Mouse (Mus musculus) midbrain, embryonic 16.5 days (tissue): ENCODE data around the gene Rxra. TPM values are rescaled to one million over a fixed set of nuclear protein-coding genes. Genes with fewer than 3 reads are reported as not detected.

Experiments used
- ATAC-seq: fragments of 200-750 bp; cut with Nextera tagmentation; 2 replicates; pipeline ENCODE4 v1.8.0; 2017; ENCODE audit warnings: moderate TSS enrichment
- H3K27ac ChIP-seq: fragments of 300-500 bp; sonication (generic); 2 replicates; pipeline ENCODE4 v1.5.1; 2014; ENCODE audit warnings: mild to moderate bottlenecking, low read length, mixed read lengths
- H3K27me3 ChIP-seq: fragments of 300-500 bp; sonication (generic); 2 replicates; pipeline ENCODE4 v1.6.1; 2014; ENCODE audit warnings: low read depth, low read length, mixed read lengths; ENCODE audit not compliant: control insufficient read depth, insufficient read depth
- H3K36me3 ChIP-seq: fragments of 300-500 bp; sonication (generic); 2 replicates; pipeline ENCODE4 v1.6.1; 2014; ENCODE audit warnings: mild to moderate bottlenecking, low read length, moderate library complexity, mixed read lengths; ENCODE audit not compliant: control insufficient read depth, insufficient read depth
- H3K4me1 ChIP-seq: fragments of 300-500 bp; sonication (generic); 2 replicates; pipeline ENCODE4 v1.6.1; 2014; ENCODE audit warnings: mild to moderate bottlenecking, low read length, mixed read lengths; ENCODE audit not compliant: control insufficient read depth, insufficient read depth
- H3K4me2 ChIP-seq: fragments of 300-500 bp; sonication (generic); 2 replicates; pipeline ENCODE4 v1.6.1; 2014; ENCODE audit warnings: mild to moderate bottlenecking, low read length, mixed read lengths
- H3K4me3 ChIP-seq: fragments of 300-500 bp; sonication (generic); 2 replicates; pipeline ENCODE4 v1.5.1; 2014; ENCODE audit warnings: low read depth, mild to moderate bottlenecking, low read length, moderate library complexity, mixed read lengths
- H3K9ac ChIP-seq: fragments of 300-500 bp; sonication (generic); 2 replicates; pipeline ENCODE4 v1.6.1; 2014; ENCODE audit warnings: low read depth, low read length, mixed read lengths
- H3K9me3 ChIP-seq: fragments of 300-500 bp; sonication (generic); replicated peaks from 2 replicates; pipeline ENCODE4 v1.6.1; 2014; ENCODE audit warnings: mild to moderate bottlenecking, low read length, mixed read lengths; ENCODE audit not compliant: control insufficient read depth, poor library complexity, severe bottlenecking
- WGBS: fragments of 180-500 bp; shearing (Covaris S2); extraction: QIAGEN DNeasy Blood & Tissue Kit; methylation state at CpG from one replicate; pipeline ENCODE4 v1.1.7; 2014; 5-methylcytosine and 5-hydroxymethylcytosine counted together
- polyA plus RNA-seq: library from polyadenylated mRNA; unstranded; fragments of >200 nt; fragmentation: Nextera tagmentation; extraction: Ambion mirVana; gene quantifications from 2 replicates; pipeline ENCODE4 v1.2.1, GENCODE M21; 2015

The Rxra gene
- polyA plus RNA-seq, 1 experiment from 2014 or later = 2.5 TPM

DNA sequence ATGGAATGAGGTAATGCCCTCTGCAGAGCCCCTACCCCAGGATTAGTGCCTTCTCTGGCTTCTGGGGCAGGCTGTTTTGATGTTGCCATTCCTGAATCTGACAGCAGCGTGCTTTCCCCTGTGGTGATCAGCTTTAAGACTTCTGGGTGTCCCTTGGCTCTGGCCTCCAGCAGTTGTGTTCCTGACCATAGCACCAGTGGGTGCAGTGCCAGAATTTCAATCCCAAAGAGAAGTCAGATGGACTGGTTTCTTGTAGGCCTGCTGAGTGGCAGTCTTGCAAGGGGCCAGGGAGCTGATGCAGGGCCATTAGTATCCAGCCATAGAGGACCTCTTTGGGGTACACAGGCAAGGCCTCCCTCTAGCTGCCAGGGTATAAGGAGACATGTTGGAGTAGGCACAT is 10.8 kb downstream of the Rxra start:
- Histone ChIP-seq H3K9ac (no peak overlapping the region), H3K27ac (no peak overlapping the region), H3K4me3 (no peak overlapping the region), H3K9me3 (no peaks in the 10 kb centered on the region), H3K4me2 (no peak overlapping the region), H3K4me1 (peaks cover 11% of the 10 kb centered on the region; the same call in 1 of the 2 replicates), H3K36me3 (no peaks in the 10 kb centered on the region), H3K27me3 (no peaks in the 10 kb centered on the region)
- no peak for ATAC-seq
- 50% methylated on average over 1 of the region's 1 CpGs for WGBS

DNA sequence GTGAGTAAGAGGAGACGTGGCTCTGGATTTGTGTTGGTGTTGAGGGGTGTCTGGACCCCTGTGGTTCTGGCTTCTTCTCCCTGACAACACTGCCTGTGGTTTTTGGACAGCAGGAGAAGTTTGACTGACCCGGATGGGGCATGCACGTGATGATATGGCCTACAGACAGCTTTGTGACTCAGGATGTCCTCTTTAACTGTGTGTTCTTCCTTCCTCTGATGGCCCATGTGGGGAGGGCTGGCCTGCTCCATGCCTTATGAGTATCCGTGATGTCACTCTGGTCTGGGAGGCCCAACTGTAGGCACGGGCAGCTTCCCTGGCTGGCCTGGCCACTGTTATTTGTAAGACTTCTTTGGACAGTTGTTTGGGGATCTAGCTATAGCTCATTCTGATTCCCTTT is 11.7 kb downstream of the Rxra start:
- no peaks in the 10 kb centered on the region for H3K9me3 ChIP-seq
- H3K4me3 ChIP-seq = no peak overlapping the region
- no peak overlapping the region for H3K27ac ChIP-seq
- 85% methylated on average over 5 of the region's 5 CpGs for WGBS
- no peak for ATAC-seq
- H3K4me2 ChIP-seq = no peak overlapping the region
- H3K27me3 ChIP-seq = no peaks in the 10 kb centered on the region
- peaks cover 11% of the 10 kb centered on the region; the same call in 1 of the 2 replicates for H3K4me1 ChIP-seq
- no peaks in the 10 kb centered on the region for H3K36me3 ChIP-seq
- H3K9ac ChIP-seq = no peak overlapping the region

DNA sequence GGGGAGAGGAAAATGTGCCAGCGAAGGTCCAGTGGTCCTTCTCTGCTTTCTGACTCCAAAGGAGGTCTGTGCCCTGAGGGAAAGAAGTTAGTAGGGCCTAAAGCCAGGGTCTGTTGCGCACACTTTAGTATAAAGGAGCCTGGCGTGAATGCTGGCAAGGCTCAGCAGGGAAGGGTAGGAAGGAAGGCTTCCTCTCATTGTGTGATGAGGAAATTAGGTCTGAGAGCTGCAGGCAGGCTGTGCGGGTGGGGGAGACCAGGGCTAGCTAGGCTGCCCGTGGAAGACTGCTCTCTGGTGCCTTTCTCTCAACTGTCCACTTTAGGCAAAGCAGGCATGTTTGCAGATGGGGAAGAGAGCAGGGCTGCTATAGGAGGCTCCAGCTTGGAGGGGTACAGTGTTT is 14.5 kb downstream of the Rxra start:
- peaks cover 6% of the 10 kb centered on the region; the same call in 1 of the 2 replicates for H3K4me1 ChIP-seq
- no peaks in the 10 kb centered on the region for H3K9me3 ChIP-seq
- H3K4me2 ChIP-seq = no peak overlapping the region
- no peak overlapping the region; the same call in 1 of the 2 replicates for H3K27ac ChIP-seq
- no peaks in the 10 kb centered on the region for H3K27me3 ChIP-seq
- ATAC-seq = no peak
- 0 out of 2 replicates have a peak overlapping the region, but pooled peaks have one; percentile 16 for H3K9ac ChIP-seq
- 25% methylated on average over 5 of the region's 5 CpGs for WGBS
- H3K4me3 ChIP-seq = no peak overlapping the region
- H3K36me3 ChIP-seq = no peaks in the 10 kb centered on the region

DNA sequence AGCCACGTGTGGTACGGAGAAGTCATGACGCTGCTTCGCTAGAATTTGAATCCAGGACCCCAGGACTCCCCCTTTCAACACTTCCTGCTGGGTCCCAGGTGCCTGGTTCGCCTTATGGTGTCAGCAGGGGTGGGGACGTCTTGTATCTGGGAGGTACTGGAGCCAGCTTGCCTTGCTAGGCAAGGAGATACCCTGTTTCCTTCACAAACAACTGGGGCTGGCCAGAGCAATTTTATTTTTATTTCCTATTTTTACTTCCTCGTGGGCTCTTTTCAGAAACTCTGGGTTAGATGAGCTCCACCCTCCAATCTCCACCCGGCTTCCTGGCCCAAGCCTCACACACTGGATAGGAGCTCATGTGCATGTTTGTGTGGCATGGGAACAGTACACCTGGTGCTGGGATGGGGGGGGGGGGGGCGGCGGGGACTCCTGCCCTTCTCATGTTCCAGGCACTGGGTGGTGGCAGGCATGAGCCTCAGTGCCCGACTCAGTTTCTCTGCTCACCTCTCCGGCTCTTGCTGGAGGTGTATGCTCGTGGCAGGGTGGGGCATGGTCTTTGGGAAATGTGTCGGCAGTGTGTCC is 15.0 kb downstream of the Rxra start:
- WGBS = 79% methylated on average over 14 of the region's 14 CpGs
- Histone ChIP-seq H3K9ac (0 out of 2 replicates have a peak overlapping the region, but pooled peaks have one; percentile 16), H3K4me2 (no peak overlapping the region), H3K27me3 (no peaks in the 10 kb centered on the region), H3K27ac (no peak overlapping the region), H3K4me1 (peaks cover 6% of the 10 kb centered on the region; the same call in 1 of the 2 replicates), H3K4me3 (no peak overlapping the region), H3K36me3 (no peaks in the 10 kb centered on the region), H3K9me3 (no peaks in the 10 kb centered on the region)
- ATAC-seq = no peak

DNA sequence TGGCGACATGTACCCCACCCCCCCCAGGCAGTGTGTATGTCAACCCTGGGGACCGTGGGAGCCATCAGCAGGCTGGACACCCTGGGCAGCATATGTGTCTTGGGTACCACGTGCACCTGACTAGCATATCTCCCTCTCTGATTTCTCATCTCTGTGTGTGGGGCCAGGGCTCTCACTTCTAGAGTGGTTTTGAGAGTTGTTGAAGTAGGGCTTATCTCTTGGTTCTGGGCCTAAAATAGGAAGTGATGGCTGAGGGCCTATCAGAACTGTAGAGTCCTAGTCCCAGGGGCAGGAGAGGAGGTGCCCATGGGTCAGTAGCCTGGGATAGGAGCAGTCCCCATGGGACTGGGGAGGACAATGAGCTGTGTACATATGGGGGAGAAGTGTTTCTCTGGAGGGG is 16.4 kb downstream of the Rxra start:
- H3K9me3 ChIP-seq = no peaks in the 10 kb centered on the region
- H3K27ac ChIP-seq = no peak overlapping the region
- no peaks in the 10 kb centered on the region for H3K27me3 ChIP-seq
- no peaks in the 10 kb centered on the region for H3K36me3 ChIP-seq
- no peak overlapping the region for H3K9ac ChIP-seq
- WGBS = 83% methylated on average over 3 of the region's 3 CpGs
- no peak overlapping the region for H3K4me2 ChIP-seq
- no peak for ATAC-seq
- H3K4me3 ChIP-seq = no peak overlapping the region
- peaks cover 6% of the 10 kb centered on the region; the same call in 1 of the 2 replicates for H3K4me1 ChIP-seq

DNA sequence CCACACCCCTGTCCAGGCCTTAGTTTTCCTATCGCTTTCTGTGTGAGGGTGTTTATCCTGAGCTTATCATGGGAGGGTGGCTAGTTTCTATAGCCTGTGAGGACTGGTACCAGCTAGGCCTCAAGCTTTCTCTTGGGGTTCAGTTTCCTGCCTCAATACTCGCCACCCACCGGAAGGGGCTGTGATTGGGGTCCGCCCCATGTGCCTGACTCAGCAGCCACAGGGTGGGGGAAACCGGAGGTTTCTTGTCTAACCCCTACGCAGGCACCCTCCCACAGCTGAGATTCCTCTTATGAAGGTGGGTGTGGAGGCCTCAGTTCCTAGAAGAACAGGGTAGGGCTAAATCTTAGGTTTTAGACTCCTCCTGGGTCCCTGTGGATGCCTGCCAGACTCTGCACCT is 17.4 kb downstream of the Rxra start:
- Histone ChIP-seq H3K4me2 (no peak overlapping the region), H3K36me3 (no peaks in the 10 kb centered on the region), H3K9me3 (no peaks in the 10 kb centered on the region), H3K27me3 (no peaks in the 10 kb centered on the region), H3K4me1 (peaks cover 10% of the 10 kb centered on the region; the same call in 1 of the 2 replicates), H3K9ac (no peak overlapping the region), H3K4me3 (no peak overlapping the region), H3K27ac (no peak overlapping the region)
- ATAC-seq = no peak
- WGBS = 91% methylated on average over 6 of the region's 6 CpGs

DNA sequence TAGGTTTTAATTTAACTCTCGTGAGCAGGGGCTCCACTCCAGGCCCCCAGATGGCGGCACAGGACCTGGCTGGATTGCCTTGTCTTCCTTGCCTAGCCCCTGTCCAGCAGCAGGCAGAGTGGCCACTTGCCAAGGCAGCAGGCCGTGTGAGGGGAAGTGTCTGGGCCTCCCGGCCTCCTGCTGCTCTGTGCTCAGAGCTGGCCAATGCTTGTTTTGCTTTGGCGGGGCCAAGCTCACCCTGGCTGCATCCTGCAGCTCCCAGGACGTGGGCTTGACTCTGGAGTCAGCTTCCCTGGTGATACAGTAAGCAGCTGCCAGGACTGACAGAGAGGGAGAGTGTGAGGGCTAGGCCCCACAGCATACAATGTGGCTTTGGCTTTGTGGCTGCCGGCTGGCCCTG is 23.3 kb downstream of the Rxra start:
- peaks cover 22% of the 10 kb centered on the region for H3K4me1 ChIP-seq
- no peak overlapping the region for H3K4me3 ChIP-seq
- ATAC-seq = peak; percentile 71
- no peak overlapping the region for H3K4me2 ChIP-seq
- H3K27ac ChIP-seq = peak overlapping the region; percentile 58; the same call in 1 of the 2 replicates
- 10% methylated on average over 7 of the region's 7 CpGs for WGBS
- H3K27me3 ChIP-seq = no peaks in the 10 kb centered on the region
- H3K9me3 ChIP-seq = no peaks in the 10 kb centered on the region
- peak overlapping the region; percentile 15 for H3K9ac ChIP-seq
- no peaks in the 10 kb centered on the region for H3K36me3 ChIP-seq

DNA sequence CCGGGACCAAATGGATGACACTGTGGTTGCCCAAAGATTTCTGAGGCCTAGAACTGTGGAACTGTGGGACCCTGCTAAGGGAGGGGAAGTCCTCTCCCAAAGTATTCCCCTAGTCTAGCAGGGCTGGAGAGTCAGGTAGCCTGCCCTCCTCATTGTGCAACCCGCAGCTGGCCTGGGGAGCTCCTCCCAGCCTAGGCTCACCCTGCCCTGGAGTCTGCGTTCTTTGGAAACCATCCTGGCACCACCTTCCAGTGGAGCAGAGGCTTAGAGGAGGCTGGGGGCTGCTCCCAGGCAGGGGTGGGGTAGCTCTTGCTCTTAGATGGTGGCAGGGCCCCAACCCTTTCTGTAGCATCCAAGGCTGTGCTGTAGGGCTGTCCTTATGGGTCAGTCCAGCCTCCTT is 26.0 kb downstream of the Rxra start:
- H3K27ac ChIP-seq = no peak overlapping the region
- no peak overlapping the region for H3K4me2 ChIP-seq
- H3K9me3 ChIP-seq = no peaks in the 10 kb centered on the region
- no peak overlapping the region for H3K9ac ChIP-seq
- ATAC-seq = no peak
- H3K4me1 ChIP-seq = peaks cover 22% of the 10 kb centered on the region
- WGBS = 55% methylated on average over 3 of the region's 3 CpGs
- H3K4me3 ChIP-seq = no peak overlapping the region
- H3K27me3 ChIP-seq = no peaks in the 10 kb centered on the region
- H3K36me3 ChIP-seq = no peaks in the 10 kb centered on the region

DNA sequence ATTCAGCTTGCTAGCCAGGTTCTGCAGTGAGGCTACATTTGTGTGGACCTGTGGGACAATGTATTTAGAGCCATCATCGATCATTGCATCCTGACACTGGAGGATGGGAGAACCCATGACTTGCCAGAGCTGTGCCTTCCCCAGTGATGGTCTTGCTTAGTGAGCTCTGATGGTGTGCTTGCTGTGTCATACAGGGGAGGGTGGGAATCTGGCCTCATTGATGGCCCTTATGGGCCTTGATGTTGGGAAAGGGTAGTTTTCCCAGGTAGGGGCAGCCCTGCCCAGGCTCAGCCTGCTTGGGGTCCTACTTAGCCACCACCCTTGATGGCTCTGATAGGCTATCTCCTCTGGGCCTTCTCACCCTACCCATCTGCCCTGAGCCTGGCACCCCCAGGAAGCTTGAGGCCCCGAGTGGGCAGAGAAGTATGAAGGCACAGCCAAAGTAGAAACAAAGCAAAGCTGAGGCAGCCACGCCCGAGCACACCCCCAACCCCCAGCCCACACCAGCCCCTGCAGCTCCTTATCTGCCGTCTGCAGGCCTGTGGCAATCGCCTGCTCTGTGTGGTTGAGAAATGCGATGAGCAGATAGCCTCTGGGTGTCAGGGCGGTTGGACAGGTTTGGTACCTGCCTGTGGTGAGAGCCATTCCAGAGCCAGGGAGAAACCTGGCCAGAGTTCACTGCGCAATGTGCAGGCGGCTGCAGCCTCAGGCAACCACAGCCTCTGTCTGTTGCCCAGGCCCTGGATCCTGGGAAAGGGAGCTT is 26.8 kb downstream of the Rxra start:
- no peak overlapping the region for H3K4me3 ChIP-seq
- H3K9me3 ChIP-seq = no peaks in the 10 kb centered on the region
- H3K27ac ChIP-seq = no peak overlapping the region
- ATAC-seq = no peak
- H3K36me3 ChIP-seq = no peaks in the 10 kb centered on the region
- 79% methylated on average over 10 of the region's 10 CpGs for WGBS
- peaks cover 22% of the 10 kb centered on the region for H3K4me1 ChIP-seq
- no peak overlapping the region for H3K9ac ChIP-seq
- no peak overlapping the region for H3K4me2 ChIP-seq
- H3K27me3 ChIP-seq = no peaks in the 10 kb centered on the region
